Mouse (Mus musculus) layer of hippocampus, postnatal 36 days (tissue): ENCODE measurements around the gene Klhdc9. TPM values are rescaled to one million over a fixed set of nuclear protein-coding genes. Genes with fewer than 3 reads are reported as not detected.

Experiments
- DNase-seq, 2 experiments: peaks; one replicate each; pipeline ENCODE4 v3.0.0; 2022
- total RNA-seq, 2 experiments: library from RNA; stranded (reverse); gene quantifications; 2 replicates each; pipeline ENCODE4 v1.2.3; 2021

The Klhdc9 gene
- total RNA-seq: 1 to 10 TPM; 4.1 to 4.7 TPM

DNA sequence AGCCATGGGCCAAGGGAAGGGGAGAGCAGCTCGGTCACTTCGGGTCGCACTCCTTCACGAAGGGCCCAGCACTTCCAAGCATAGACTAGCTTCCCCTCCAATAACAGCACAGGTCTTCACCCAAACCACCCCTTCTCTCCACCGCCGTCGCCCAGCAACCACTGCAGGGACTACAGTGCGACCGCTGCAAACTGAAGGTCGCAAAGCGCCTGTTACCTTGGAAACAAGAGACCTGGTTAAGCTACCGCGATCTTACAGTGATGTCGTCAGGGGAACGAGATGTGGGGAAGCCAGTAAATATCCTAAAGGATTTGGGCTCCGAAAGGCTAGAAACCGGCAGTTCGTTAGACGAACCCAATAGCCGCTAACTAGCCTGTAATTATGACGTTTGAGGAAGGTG is at the start of gene Klhdc9:
Klhdc9 (minus strand) TSS at position 143 of the 400 bp plus-strand sequence.
- peak; percentile 70 to 84 for DNase-seq

DNA sequence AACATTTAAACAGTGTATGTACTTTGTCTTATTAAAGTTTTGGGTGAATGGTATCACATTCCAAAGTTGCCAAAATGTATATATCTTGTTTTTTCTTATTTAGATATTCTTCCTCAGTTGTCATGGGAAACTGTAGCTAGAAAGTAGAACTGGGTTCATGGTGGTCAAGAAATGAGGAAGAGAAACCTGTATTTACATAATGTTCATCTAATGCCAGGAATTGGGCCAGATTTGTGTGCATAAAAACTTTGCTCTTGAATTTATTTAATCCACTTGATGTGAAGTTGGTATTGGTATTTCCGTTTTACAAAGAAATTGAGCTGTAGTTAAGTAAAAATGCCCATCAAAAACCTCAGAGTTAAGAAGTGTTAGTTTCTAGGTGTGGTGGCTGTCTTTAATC is 49.6 kb upstream of the Klhdc9 start:
- no peak for DNase-seq

DNA sequence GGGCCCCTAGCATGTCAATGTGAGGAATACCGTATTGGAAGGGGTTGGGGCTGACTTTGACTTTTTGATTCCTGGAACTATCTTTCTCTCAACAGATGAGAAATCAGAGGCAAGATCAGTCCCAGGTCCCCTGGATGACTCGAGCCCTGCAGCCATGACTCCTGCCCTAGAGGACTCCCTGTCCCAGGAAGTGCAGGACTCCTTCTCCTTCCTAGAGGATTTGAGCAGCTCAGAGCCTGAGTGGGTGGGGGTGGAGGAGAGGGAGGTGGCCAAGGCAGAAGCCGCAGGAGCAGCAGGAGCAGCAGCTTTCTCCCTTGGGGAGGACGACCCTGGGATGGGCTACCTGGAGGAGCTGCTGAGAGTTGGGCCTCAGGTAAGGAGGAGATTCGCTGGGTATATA is 46.7 kb upstream of the Klhdc9 start:
- no peak for DNase-seq

DNA sequence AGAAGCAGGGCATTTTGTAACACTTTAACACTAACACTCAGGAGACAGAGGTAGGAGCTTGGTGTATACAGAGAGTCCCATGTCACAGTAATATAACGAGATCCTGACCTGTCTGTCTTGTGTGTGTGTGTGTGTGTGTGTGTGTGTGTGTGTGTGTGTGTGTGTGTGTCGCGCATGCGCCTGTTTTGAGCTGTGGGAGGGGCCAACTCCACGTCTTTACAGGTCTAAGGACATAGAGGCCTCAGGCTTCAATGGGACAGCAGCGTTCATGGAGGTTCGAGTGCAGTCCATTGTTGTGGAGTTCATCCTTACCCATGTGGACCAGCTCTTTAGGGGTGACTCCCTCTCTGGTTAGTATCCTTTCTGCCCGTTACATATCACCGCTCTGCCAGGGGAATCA is 42.4 kb upstream of the Klhdc9 start:
- no peak for DNase-seq

DNA sequence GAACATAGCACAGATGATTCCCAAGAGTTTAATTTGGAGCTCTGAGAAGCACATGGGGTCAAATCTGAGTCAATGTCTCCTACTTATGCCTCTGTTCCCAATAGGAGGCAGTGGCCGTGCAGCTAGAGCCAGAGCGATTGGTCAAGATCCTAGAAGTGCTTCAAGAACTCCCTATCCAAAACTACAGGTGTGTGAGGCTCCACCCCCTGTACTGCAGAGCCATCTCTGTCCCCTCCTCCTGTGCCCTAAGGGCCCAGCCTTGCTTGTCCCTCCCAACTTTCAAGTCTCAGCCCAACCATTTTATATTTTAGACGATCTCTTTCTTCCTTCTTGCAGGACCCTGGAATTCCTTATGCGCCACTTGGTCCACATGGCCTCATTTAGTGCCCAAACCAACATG is 41.2 kb upstream of the Klhdc9 start:
- DNase-seq: no peak

DNA sequence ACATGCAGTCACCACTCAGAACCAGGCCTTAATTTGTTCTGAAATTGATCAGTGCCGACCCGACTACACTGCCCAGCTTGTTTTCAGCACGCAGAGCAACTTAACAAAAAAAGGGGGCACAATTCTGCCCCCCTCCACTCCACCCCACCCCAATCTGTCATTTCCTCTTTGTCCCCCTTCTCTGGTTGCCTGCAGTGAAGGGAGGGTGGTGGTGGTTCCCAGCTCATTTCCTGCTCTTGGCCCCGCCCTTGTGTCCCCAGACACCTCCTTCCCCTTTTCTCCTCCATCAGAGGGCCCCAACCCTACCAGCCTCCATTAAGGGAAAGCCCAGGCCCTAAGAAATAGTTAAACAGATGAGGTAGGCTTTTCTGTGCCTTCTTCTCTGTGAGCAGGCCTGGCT is 29.5 kb upstream of the Klhdc9 start:
- DNase-seq: no peak

DNA sequence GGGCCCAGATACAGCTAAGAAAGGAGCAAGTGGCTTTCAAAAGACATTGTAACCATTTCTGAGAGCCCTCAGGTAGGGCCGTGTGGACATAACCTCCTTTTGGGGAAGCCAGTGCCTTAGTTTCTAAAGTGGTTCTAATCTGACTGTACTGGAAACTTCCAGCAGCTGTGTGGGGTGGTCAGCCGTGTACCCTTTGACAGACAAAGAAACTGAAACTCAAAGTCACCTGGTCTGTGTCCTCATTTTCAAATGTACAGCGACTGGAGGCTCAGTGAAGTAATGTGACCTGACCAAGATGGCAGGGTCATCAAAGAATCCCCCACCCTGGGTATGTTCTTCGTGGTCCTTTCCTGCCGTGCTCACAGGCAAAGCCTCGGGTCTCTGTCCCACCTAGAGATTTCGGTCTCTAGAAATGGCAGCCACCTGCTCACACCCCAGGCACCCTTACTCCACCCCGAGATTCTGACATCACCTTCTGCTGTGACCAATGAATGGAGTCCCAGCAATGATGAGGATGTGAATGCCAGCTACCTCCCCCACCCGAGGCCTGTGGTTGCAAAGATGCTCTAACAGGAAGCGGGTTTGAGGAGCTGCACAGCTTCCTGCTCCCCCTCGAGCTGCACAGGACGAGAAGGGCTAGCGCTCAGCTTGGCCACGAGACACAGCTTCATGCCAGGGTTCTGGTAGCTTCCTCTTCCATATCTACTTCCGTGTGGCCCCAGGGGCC is 27.9 kb upstream of the Klhdc9 start, which contains the start of gene Arhgap30:
Arhgap30 (plus strand) TSS at position 579 of the 727 bp plus-strand sequence.
- no peak for DNase-seq

DNA sequence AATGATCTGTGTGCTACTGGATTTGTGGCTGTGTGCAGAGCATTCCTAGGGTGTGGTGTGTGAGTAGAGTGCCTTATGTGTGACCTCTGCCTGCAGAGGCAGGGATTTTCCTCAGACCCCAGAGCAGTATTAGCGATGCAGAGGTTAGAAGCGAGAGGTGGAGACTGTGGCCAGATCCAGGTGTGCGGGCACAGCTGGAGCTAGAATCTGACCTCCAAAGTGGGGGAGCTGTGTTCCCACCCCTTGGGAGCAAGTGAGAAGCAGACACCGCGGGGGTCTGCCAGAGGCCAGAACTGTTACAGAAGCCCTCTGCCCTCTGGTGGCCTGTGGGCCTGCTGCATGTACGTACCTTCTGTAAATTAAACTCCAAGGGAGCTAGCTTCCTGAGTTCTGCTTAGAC is 26.5 kb upstream of the Klhdc9 start:
- no peak for DNase-seq

DNA sequence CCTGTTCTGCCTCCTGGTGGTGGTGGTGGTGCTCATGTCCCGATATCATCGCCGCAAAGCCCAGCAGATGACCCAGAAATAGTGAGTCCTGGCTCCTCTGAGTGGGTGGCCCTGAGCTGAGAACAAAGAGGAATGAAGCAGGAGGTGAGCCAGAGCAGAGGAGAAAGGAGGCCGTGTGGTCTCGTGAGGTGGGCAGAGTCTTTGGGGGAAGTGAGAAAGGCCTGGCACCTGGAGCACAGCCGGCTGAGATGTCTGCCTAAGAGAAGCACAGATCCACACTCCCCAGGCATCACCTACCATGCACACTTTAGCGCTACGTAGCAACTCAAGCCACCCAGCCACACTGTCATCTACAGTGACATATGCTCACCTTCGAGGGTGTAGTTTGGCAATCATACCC is 24.6 kb upstream of the Klhdc9 start:
- no peak for DNase-seq

DNA sequence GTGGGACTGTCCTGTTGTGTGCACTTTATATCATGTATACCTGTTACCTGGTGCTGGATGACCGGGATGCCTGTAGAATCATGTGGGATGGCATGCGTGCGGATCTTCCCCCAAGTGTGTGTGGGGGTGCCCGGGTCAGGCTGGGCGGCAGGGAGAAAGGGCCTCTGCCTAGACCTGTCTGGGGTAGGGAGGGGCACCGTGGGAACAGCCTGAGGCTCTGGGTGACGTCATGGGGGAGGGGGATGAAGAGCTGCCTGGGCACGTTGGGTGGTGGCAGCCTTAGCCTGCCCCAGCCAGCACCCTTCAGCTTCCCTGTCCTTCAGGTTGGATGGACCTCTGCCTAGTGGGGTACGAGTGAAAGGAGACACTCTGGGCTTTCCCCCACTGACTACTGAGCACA is 23.8 kb upstream of the Klhdc9 start:
- DNase-seq: no peak

DNA sequence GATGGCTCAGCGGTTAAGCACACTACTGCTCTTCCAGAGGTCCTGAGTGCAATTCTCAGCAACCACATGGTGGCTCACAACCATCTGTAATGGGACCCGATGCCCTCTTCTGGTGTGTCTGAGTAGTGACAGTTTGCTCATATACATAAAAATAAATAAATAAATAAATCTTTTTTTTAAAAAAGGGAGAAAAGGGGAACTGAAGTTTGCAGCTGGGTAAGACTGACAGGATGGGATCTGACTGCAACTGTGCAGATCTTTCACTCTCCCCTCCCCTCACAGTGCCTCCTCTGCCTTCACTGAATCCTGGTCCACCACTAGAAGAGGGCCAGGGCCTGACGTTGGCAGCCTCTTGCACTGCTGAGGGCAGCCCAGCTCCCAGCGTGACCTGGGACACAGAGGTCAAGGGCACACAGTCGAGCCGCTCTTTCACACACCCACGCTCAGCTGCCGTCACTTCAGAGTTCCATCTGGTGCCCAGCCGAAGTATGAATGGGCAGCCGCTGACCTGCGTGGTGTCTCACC is 21.6 kb upstream of the Klhdc9 start:
- no peak for DNase-seq

DNA sequence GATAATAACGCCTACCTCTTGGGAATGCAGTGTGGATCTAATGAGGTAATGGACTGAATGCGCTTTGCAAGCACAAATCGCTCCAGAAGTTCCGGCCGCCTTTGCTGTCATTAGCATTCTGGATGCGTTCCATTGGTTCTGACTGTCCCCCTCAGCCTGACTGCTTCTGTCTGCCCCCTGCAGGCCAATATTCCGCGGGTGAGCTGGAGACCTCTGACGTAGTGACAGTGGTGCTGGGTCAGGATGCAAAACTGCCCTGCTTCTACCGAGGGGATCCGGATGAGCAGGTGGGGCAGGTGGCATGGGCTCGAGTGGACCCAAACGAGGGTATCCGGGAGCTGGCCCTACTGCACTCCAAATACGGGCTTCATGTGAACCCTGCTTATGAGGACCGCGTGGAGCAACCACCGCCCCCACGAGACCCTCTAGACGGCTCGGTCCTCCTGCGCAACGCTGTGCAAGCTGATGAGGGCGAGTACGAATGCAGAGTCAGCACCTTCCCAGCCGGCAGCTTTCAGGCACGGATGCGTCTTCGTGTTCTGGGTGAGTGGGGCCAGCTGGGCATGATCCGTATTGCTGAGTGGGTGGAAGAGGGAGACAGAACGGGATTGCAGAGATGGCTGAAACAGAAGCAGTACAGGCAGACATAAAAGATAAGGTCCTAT is 19.5 kb upstream of the Klhdc9 start:
- DNase-seq: peak; percentile 73 to 77

DNA sequence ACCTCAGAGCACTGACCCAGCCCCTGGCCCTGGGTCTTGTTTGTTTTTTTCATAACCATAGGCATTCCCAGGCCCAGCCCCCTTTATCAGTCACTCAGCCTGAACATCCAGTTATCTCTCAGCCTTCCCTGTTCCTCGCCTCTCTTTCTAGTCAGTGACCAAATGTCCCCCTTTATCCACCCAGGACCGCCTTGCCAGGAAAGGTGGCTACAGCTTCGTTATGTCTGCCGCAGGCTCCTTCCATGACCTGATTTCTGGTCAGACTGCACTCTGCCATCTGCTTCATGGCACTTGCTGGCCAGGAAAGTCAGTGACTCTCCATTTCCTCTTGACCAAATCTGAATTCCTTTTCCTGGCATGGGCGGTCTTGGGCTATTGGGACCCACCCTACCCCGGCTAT is 17.7 kb upstream of the Klhdc9 start:
- DNase-seq: no peak

DNA sequence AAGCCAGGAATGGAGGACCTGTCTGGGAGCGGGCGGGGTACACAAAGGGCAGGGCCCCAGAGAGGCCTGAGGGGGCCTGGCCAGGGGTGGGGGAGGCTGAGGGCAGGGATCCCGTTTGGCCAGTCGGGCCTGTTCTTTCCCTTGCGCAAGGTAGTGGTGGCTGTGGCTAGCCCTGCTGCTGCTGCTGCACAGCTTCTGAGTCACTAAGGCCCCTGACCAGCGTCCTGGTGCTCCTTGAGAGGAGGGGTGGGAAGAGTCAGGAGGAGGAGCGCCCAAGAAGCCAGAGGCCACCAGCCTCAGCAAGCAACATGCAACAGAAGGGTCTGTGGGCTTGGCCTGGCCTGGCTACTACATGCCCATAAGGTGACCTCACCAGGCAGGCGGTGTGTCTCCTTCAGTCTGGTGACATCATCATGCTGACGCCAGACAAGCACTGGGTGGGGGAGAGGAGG is 15.1 kb upstream of the Klhdc9 start:
- no peak for DNase-seq

DNA sequence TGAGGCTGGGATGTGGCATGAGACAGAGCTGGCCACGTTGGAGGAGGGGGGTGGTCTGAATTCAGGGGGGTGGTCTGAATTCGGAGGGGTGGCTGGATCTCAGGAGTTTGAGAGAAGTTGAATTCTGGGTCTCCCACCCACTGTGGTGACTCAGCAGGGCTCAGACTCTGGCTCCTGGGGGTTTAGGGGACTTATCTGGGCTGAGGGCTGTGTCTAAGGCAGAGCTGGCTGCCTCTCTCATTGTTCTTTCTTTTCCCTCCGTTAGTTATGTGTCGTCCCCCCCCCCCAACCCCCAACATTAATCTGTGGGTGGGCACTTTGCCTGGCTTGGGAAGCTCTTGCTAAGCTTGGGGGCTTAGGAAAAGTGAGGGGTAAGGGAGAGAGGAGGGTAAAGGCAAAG is 13.3 kb upstream of the Klhdc9 start:
- DNase-seq: no peak

DNA sequence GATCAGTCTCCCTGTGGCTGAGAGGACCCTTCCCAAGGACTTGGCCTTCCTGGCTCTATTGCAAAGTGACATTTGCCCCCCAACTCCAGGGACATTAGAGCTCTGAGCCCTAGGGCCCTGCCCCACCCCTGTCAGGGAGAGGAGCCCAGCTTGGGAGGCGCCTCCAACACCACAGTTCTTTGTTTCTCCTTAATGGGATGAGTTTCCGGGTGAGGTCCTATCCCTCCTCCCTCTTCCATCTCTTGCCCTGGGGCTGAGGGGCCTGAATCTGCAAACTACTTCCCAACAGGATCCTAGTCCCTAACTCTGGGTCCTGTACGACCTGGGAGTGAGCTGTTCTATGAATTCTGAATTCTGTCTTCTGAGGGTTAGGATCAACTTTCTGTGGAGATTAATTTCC is 12.3 kb upstream of the Klhdc9 start:
- DNase-seq: no peak

DNA sequence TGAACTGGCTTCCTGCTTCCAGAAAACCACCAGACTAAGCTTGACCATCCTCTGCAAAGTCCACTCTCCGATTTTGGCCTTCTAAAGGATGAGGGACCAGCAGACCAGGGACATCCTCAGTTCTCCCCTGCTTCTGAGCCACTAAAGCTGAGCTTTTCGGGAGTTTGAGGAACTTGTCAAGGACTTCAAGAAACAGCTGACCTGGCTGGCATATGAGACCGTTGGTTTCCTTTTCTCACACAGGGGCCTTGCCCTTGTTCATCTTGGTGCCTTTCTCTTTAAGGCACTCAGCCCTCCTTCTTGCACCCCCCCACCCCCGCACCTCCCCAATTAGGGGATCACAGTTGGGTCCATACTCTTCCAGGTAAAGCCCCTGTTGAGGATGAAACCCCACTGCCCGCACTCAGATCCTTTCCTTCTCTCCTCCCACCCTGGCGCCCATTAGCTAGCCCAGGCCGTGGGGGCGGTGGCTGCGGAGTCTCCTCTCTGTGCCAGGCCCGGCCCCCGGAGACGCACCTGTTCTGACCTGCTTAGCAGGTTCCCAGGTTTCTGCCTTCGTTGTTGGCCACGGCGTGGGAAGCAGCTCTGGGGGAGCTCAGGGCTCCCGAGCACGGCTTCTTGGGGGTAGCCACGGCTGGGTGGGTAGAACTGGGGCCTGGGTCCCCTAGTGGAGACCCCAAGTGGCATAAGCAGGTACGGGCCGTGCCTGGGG is 9.4 kb upstream of the Klhdc9 start, which contains the start of gene Nectin4:
Nectin4 (plus strand) TSS at position 255 of the 712 bp plus-strand sequence.
- no peak for DNase-seq

DNA sequence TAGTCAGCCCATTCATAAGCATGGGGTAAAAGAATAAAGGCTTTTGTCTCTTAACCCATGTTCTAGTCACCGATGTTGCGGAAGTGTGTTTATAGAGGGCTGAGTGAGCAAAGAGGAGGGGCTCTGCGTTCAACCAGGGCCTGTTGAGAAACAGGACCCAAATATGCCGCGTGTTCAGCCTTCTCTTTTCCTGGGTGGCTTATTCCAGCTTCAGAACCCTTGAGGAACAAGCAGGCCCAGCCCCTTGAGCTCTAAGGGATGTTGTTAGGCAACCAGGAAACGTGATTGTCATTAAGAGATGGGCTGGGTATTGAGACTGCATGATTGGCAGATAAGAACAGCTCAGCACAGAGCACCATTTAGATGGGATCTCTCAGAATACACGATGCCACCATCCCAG is 5.3 kb upstream of the Klhdc9 start:
- DNase-seq: no peak

DNA sequence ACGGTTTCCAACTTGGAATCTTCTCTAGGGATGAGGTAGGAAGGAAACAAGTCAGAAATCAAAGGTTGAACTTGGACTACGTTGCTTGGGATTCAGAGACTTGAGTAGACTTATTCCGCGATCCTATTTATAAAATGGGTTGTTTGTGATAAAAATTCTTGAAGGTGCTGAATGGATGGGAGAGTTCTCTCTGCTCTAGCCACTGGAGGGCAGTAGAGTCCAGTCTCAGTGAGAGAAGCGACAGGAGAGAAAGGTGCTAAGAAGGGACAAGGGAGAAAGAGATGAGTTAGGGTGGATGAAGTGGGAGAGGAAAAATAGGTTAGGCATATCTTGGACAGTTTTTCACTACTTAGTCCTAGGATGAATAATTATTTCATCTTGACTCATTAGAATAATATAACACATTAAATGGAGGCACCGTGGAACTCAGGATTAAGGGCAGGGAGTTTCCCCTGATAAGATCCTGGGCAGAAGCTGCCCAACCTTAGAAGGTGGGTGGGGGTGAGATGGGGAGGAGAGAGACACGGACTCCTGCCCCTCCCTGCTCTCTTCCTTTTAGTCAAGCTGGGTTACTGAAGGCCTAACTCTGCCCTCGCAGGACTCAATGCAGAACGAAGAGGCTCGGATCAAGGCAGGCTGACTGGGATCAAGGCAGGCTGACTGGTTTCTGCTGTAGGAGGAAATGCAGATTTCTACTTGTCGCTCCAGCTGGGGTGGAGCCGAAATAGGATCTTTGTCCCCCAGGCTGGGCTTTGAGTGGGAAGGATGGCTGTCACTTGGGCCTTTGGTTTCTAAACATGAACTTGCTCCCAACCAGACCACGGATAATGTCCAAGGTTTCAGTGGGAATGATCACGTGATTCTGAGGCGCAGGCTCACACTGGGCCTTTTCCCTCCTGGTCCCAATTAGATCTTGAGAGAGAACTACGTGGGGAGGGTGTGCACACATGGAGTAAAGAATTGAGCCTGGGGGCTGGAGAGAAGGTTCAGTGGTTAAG is 807 bp upstream of the Klhdc9 start:
- DNase-seq: peak; percentile 59 to 67

DNA sequence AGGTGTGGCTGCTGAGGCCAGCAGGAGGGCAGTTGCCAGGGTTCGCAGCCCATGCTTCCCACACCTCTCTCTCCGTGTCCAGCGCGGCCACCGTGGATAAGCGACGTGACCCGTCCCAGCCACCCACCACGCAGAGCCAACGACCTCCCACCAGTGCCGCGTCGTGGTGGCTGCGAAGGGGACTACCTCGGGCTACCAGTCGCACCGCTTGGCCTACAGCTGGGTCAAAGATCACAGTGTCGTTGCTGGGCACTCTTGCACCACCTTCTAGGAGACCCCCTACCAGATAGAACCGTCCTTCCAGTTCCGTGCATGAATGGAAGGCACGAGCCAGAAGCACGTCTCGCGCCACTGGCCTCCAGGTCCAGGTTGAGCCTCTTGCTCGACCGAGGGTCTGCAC is 345 bp downstream of the Klhdc9 start:
- DNase-seq: peak in 1 of 2 experiments; percentile 40

DNA sequence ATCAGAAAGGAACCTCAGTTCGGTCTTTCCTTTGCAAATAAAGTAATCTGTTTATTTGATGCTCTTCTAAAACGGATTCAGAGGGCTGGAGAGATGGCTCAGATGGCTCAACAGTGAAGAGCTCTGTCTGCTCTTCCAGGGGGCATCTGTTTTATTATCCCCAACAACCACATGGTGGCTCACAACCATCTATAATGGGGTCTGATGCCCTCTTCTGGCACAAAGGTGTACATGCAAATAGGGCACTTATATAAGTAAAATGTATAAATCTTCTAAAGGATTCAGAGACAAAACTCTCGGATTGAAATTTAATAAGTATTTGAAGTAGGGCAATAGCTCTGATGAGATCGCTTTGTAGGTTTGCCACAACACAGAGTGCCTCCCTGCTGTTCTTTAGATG is 2.2 kb downstream of the Klhdc9 start:
- no peak for DNase-seq

DNA sequence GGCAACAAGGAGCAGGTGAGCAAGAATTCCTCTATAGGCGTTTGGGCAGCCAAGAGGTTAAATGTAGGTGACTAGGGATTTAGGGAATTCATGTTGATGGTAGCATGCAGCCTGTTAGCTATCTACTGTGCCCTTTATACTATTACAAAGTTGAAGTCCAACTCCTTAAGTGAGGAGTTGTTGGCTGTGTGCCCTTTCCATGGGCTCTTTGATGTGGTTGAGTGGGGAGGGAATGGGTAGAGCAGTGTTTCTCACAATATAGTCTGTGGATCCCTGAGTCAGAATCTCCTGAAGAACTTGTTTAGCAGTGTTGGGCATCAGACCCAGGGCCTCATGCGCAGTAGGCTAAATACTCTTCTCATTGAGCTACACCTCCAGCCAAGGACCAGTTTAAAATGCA is 3.8 kb downstream of the Klhdc9 start:
- no peak for DNase-seq
